Mouse (Mus musculus) regulatory T cell (primary cell): ENCODE measurements around the gene Tfr2.

Experiments used
- in situ Hi-C: fragments of 300-600 bp; cut with MboI, MseI; formaldehyde crosslinking; loops from one replicate; pipeline ENCODE4 v1.15.1; 2025; ENCODE audit warnings: high pct_unique_total_duplicates

The Tfr2 gene

GRCm38 (mm10) chr5:137580246-137580645 lies 10.6 kb downstream of the Tfr2 start:
- in situ Hi-C loops: no loop called here

DNA sequence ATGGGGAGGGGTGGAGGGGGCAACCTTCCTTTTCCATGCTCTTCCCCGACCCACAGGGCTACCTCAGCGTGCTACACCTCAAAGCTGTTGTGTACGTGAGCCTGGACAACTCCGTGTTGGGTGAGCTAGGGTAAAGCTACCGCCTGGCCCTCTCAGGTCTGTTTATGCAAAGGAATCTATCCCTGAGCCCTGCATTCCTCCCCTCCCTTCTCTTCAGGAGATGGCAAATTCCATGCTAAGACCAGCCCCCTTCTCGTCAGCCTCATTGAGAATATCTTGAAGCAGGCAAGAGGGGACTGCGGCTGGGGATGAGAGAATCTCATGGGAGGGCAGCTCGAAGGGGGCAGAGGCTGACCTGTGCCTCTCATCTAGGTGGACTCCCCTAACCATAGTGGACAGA lies 13.1 kb downstream of the Tfr2 start:
- in situ Hi-C loops: no loop called here

GRCm38 (mm10) chr5:137583670-137584169 lies 14.1 kb downstream of the Tfr2 start:
- in situ Hi-C loops: no loop called here

GRCm38 (mm10) chr5:137584976-137585375 lies 15.3 kb downstream of the Tfr2 start:
- in situ Hi-C loops: no loop called here

GRCm38 (mm10) chr5:137590507-137590906 lies 20.9 kb downstream of the Tfr2 start:
- in situ Hi-C loops: no loop called here

- in situ Hi-C loops: no loop called here
Measured at GRCm38 (mm10) chr5:137595921-137596320, 26.3 kb downstream of the Tfr2 start.

- in situ Hi-C loops: no loop called here
Measured at GRCm38 (mm10) chr5:137596601-137597261, 27.1 kb downstream of the Tfr2 start.

DNA sequence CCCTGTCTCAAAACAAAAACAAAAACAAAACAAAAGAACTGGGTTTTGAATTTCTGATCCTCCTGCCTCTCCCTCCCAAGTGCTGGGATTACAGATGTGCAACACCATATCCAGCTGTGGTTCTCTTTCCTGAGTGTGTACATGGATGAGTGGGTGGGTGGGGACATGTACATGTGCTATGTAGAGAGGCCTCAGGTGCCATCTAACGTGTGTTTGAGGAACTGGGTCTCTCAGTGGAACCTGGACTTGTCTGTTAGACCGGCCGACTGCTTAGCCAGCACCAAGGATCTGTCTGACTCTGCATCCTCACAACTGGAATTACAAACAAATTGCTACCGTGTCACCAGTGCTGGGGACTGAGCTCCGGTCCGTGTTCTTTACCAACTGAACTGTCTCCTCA lies 28.0 kb downstream of the Tfr2 start:
- in situ Hi-C loops: no loop called here

DNA sequence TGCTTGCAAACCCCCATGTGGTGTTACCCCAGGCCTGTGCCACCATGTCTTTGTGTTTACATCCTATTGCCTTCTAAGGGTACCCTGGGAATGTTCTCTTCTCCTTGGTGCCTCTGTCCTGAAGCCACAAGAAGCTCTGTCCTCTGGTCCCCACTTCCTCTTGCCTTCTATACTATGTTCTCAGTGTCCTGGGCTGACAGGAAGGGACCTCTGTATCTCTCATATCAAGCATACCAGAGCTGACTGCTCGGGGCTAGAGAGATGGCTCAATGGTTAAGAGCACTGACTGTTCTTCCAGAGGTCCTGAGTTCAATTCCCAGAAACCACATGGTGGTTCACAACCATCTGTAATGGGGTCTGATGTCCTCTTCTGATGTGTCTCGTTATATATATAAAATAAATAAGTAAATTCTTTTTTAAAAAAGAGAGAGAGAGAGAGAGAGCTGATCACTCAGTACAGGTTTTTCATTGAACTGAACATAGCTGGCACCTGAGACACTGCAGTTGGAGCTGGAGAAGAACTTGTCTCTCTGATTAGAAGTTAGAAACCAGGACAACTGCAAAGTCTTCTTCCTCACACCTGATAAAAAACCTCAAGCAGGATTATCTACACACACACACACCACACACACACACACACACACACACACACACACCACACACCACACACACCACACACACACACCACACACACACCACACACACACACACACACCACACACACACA lies 28.6 kb downstream of the Tfr2 start:
- in situ Hi-C loops: no loop called here

- in situ Hi-C loops: no loop called here
Measured at GRCm38 (mm10) chr5:137599600-137599999, 30.0 kb downstream of the Tfr2 start.

GRCm38 (mm10) chr5:137600281-137600618 lies 30.6 kb downstream of the Tfr2 start:
- in situ Hi-C loops: no loop called here

- in situ Hi-C loops: no loop called here
Measured at GRCm38 (mm10) chr5:137600619-137601364, 31.2 kb downstream of the Tfr2 start, which contains the start of gene Mospd3. Mospd3 (minus strand) TSS chr5:137601058.

GRCm38 (mm10) chr5:137601365-137601729 lies 31.7 kb downstream of the Tfr2 start:
- in situ Hi-C loops: no loop called here

DNA sequence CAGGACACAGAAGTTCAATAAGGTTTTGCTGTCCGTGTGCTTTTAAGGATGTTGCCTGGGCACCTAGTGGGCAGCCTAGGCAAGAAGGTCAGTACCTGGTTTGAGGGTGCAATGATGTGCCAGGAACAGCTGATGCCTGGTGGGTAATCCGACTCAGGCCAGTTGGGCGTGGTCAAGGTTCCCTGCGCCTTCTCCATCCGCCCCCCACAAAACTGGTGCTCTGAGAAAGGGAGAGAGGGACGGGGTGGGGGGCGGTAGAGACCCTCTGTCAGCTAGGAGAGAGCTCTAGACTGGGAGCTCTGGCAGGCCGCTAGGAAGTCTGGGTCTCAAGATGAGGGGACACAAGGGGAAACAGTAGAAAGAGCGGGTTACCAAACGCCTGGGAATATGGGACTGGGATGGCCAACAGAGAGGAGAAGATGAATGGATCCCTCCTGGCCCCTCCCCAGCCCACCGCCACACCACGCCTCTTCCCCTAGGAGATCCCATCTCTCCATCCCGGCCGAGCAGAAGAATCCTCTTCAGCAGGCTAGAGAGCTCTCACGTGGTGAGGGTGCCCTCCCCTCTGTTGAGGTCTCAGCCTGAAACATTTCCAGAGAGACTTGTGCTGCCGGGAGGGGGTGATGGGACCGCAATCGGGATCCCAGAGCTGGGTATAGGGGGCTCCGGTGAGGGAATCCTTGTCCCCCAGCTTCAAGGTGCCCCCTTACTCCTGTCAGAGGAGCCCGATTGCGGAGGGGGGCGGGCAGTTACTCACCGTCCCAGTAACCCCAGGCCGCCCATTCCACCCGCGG lies 38.4 kb downstream of the Tfr2 start:
- in situ Hi-C loops: no loop called here

DNA sequence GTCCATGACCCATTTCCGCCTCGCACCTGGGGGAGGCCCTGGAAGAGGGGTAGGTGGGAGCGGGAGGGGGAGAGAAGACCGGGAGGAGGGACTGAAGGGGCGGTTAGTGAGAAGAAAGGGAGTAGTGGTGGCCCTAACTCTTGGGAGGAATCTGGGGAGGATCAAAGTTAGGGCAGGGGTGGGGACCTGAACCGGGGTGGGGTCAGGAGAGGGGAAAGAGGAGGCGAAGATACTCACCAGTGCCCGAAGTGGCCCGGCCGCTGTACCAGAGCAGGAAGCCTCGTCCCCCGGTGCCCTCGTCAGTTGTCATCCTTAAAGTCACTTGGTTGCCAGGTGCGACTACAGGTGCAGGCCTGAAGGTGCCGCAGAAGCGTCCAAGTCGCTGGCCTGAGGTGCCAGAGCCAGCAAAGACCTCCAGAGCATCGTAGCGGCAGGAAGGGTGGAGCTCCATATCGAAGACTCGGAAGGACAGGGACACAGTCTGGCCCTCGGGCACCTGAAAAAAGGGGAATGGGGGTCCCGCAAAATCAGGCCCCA lies 39.1 kb downstream of the Tfr2 start:
- in situ Hi-C loops: no loop called here

GRCm38 (mm10) chr5:137609292-137609691 lies 39.7 kb downstream of the Tfr2 start:
- in situ Hi-C loops: no loop called here

DNA sequence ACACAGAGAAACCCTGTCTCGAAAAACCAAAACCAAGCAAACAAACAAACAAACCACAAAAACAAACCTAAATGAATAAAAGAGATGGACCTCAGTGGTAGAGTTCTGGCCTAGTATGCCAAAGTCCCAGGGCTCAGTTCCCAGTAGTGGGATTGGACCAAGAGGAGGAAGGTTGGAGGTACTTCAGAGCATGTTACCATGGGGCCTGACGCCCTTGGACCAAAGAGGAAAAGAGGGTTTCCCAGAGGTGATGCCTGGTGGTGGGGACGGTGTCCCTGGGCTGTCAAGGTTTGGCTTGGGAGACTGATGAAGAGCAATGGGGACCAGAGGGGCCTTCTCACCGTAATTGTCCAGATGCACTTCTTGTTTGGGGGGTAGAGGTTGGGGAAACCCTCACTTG lies 40.4 kb downstream of the Tfr2 start:
- in situ Hi-C loops: no loop called here

- in situ Hi-C loops: no loop called here
Measured at GRCm38 (mm10) chr5:137610548-137611244, 41.1 kb downstream of the Tfr2 start.

- in situ Hi-C loops: no loop called here
Measured at GRCm38 (mm10) chr5:137611245-137611602, 41.6 kb downstream of the Tfr2 start.

DNA sequence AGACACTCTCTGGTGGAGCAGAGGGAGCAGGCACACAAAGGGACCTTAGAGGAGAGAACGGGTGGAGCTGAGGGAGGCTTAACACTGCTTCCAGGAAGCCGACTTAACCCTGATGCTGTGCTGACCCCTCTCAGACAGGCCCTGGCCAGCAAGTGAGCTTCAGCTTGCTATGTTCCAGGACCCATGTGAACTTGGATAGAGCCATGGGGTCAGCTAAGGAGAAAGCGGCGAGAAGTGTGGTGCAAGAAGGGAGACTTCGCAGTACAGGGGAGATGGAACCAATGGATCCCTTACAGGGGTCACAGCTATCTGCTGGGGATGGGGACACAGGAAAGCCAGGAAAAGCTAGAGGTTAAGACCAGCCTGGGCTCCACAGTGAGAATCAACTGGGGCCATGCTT lies 43.4 kb downstream of the Tfr2 start:
- in situ Hi-C loops: no loop called here

DNA sequence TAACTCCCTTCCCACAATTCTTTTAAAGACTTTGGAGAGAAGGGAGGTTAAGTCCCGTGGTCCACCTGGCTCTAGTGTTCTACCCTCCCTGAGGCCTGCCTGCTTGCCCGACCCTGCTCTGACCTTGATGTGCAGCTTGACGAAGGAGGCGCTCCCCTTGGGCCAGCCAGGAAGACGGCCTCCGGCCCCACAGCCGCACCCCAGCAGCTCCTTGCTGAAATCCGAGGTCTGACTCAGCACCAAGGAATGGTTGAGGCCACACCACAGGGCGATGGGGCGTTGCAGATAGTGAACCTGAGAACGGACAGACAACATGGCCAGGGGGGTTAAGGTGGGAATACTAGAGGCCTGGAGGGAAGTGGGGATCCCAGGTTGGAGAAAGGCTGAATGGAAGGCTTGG lies 43.9 kb downstream of the Tfr2 start, which contains the start of gene Pcolce:
Pcolce (minus strand) TSS at position 235 of the 400 bp plus-strand sequence.
- in situ Hi-C loops: no loop called here
